Mouse (Mus musculus) erythroid progenitor cell, adult 5-6 weeks (primary cell): Measurements from ENCODE around the gene Cyp2c67. TPM values are rescaled to one million over a fixed set of nuclear protein-coding genes. Genes with fewer than 3 reads are reported as not detected.
"Not testable (repeated sequence)": the region's sequence is repeated elsewhere in the genome, so short reads cannot be mapped to it uniquely, and the experiment has no call there.

Experiments used
- ATAC-seq: replicated peaks from 2 replicates; pipeline ENCODE4 v1.8.0; 2016; ENCODE audit warnings: moderate number of reproducible peaks, mild to moderate bottlenecking, moderate TSS enrichment, inconsistent platforms; ENCODE audit not compliant: poor library complexity, low FRiP score, severe bottlenecking
- total RNA-seq, 2 experiments: library from RNA; stranded (forward) in 1 of 2; stranded (reverse) in 1 of 2; fragments of 150-400 nt in 1 of 2; fragments of 186-747, 209-891 nt in 1 of 2; gene quantifications; 2 replicates each; pipeline versions ENCODE4 v1.2.3 to v1.2.4; 2015 to 2017; ENCODE audit warnings: low replicate concordance in 2 of 2

Gene Cyp2c67
- total RNA-seq (2015; ENCODE audit: low replicate concordance) (not detected in 2 replicates), total RNA-seq (2017; ENCODE audit: low replicate concordance) (not detected in 2 replicates)

- ATAC-seq, result no peak
Measured at GRCm38 (mm10) chr19:39648938-39649337, at the start of gene Cyp2c67. Gene Cyp2c67 (minus strand): TSS chr19:39649051.

- ATAC-seq, result not testable (repeated sequence)
Measured at GRCm38 (mm10) chr19:39665650-39666049, 16.8 kb upstream of the Cyp2c67 start.

DNA sequence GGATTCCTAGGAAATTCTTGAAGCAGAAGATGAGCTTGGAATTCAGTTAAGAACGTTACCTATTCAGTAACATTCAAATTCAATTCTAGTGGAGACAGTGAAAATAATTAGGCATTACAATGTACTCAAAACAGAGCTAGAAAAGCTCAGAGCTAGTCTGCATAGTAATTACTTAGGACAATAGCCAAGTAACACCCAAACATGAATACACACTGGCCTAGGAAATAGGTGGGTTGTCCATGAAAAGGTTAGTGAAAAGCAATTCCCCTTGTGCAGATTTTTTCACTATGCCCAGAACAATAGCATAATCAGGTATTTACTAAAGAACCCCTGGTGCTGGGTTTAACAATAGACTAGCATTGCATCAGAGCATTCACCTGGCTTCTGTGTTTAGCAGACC is 3.5 kb upstream of the Cyp2c67 start:
- no peak for ATAC-seq

DNA sequence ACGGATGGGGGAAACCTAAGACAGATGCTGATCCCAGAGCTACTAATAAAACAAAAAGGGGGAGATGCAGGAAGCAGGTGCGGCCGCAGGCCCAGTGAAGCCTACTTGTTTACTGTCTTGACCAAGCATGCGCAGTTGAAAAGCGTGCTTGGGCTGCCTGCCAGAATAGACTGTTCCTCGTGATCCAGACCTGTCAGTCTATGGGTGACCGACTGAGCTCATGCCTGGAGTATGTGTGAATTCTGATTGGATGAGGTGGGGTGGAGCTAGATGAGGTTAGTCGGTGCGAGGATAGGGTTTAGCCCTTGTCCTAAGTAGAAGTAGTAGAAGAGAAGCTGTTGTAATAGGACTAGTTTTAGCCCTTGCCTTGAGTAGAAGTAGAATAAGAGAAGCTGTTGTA is 1.3 kb downstream of the Cyp2c67 start:
- ATAC-seq, result no peak

GRCm38 (mm10) chr19:39644551-39644950 is 4.3 kb downstream of the Cyp2c67 start:
- not testable (repeated sequence) for ATAC-seq

Other genes with a start within 250 kb of the Cyp2c67 start
- not detected in 2 replicates for gene Cyp2c38, start 186.0 kb downstream of the Cyp2c67 start, total RNA-seq (2015; ENCODE audit: low replicate concordance)
- not detected in 2 replicates for gene Cyp2c38, start 186.0 kb downstream of the Cyp2c67 start, total RNA-seq (2017; ENCODE audit: low replicate concordance)
- not detected in 2 replicates for gene Cyp2c39, start 138.2 kb downstream of the Cyp2c67 start, total RNA-seq (2015; ENCODE audit: low replicate concordance)
- not detected in 2 replicates for gene Cyp2c39, start 138.2 kb downstream of the Cyp2c67 start, total RNA-seq (2017; ENCODE audit: low replicate concordance)
- gene Cyp2c68, start 92.0 kb upstream of the Cyp2c67 start, total RNA-seq (2015; ENCODE audit: low replicate concordance), result not detected in 2 replicates
- gene Cyp2c68, start 92.0 kb upstream of the Cyp2c67 start, total RNA-seq (2017; ENCODE audit: low replicate concordance), result not detected in 2 replicates
- gene Cyp2c40, start 163.8 kb upstream of the Cyp2c67 start, total RNA-seq (2015; ENCODE audit: low replicate concordance), result not detected in 2 replicates
- not detected in 2 replicates for gene Cyp2c40, start 163.8 kb upstream of the Cyp2c67 start, total RNA-seq (2017; ENCODE audit: low replicate concordance)
- not detected in 2 replicates for gene Cyp2c69, start 237.7 kb upstream of the Cyp2c67 start, total RNA-seq (2015; ENCODE audit: low replicate concordance)
- not detected in 2 replicates for gene Cyp2c69, start 237.7 kb upstream of the Cyp2c67 start, total RNA-seq (2017; ENCODE audit: low replicate concordance)